Mouse (Mus musculus): ENCODE measurements around the gene Pmpca. TPM values are rescaled to one million over a fixed set of nuclear protein-coding genes. Genes with fewer than 3 reads are reported as not detected.
"Not testable (repeated sequence)": the region's sequence is repeated elsewhere in the genome, so short reads cannot be mapped to it uniquely, and the experiment has no call there.

Pmpca gene
- total RNA-seq, 1 experiment from 2014 or later, result 65.4 TPM

DNA sequence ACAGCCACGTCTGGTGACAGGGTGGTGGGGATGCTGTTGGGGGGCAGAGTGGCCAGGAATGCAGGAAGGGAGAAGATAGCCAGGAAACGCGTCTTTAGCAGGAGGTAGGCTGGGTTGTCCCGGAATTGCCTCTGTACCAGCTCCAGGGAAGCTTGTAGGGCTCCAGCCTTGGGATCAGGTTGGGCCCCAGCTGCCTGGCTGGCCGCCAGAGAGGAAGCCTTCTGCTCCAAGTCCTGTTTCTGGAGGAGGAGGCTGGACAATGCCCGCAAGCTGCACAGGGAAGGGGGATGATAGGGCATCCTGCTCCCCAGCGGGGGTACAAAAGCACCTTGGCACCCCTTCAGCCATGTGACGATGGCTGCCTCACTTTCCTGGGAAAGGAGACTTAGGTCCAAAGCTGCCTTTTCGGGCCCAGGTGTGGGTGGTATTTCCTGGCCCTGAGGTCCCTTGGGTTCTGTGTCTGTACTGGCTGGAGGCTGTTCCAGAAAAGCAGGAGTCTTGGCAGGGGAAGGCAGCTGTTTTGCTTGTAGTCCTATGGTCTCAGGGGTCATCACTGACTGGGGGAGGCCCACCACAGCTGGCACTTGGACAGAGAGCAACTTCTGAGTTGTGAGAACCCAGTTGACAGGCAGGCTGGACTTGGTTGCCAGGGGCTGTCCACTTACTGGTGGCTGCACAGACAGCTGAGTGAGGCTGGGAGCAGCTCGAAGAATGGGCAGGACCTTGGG, 24.2 kb upstream of the Pmpca start:
- no peak for ATAC-seq (ENCODE audit: extremely low read depth, insufficient number of reproducible peaks, low FRiP score, poor library complexity, severe bottlenecking)

GRCm38 (mm10) chr2:26367911-26368310, 21.2 kb upstream of the Pmpca start:
- no peak for ATAC-seq (ENCODE audit: extremely low read depth, insufficient number of reproducible peaks, low FRiP score, poor library complexity, severe bottlenecking)

DNA sequence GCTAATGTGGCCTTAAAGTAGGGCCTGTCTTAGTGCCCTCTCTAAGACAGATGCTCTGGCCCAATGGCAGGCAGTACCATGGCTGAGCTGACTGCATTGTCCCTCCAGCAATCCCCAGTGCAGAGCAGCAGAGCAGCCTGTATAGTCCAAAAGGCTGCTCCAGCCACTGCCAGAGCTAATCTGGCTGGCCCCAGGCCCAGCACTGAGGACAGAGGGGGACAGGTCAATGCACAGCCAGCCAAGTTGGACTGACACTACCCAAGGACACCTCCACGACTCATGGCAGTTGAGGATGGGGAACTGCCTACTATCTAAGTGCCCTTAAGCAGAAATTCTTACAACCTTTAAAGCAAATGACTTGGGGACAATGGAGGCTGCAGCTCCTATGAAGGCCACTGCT, 20.6 kb upstream of the Pmpca start:
- no peak for ATAC-seq (ENCODE audit: extremely low read depth, insufficient number of reproducible peaks, low FRiP score, poor library complexity, severe bottlenecking)

GRCm38 (mm10) chr2:26372396-26372795, 16.7 kb upstream of the Pmpca start:
- no peak for ATAC-seq (ENCODE audit: extremely low read depth, insufficient number of reproducible peaks, low FRiP score, poor library complexity, severe bottlenecking)

DNA sequence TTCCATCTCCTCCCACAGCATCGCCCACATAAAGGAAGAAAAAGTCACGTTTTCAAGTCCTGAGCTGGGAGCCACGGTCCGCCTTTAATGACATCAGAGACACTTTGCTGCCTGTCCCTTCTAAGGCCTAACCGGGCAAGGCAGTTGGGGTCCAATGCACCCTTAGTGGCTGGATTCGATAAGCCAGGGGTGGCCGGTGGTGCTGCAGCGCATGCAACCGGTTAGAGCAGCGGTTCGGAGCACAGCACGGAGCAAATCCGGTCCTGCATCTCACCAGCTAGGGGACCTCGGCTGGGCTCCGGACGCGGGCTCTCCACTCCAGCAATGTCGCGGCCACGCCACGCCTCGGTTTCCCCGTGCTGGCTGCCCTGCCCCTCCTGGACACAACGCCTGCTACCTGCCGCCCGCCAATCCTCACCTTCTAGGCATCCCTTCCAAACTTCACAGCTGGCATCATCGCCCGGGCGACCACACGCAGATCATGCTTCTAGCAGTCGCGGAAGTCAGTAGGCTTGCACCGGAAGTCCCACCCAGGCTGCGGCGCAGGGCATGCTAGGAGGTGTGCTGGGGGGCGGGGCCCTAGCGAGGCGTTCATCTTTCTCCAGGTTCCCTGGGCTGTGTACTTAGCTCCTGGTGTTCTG, 8.9 kb upstream of the Pmpca start, which contains the start of gene Snapc4:
Snapc4 (minus strand) TSS at position 523 of the 641 bp plus-strand sequence.
- ATAC-seq (ENCODE audit: extremely low read depth, insufficient number of reproducible peaks, low FRiP score, poor library complexity, severe bottlenecking), result peak; percentile 83

GRCm38 (mm10) chr2:26380871-26381270, 8.3 kb upstream of the Pmpca start:
- not testable (repeated sequence) for ATAC-seq (ENCODE audit: extremely low read depth, insufficient number of reproducible peaks, low FRiP score, poor library complexity, severe bottlenecking)

- no peak for ATAC-seq (ENCODE audit: extremely low read depth, insufficient number of reproducible peaks, low FRiP score, poor library complexity, severe bottlenecking)
These were observed 1.4 kb upstream of the Pmpca start for GRCm38 (mm10) chr2:26387713-26388112.

GRCm38 (mm10) chr2:26388682-26389153, 421 bp upstream of the Pmpca start:
- ATAC-seq (ENCODE audit: extremely low read depth, insufficient number of reproducible peaks, low FRiP score, poor library complexity, severe bottlenecking), result no peak

DNA sequence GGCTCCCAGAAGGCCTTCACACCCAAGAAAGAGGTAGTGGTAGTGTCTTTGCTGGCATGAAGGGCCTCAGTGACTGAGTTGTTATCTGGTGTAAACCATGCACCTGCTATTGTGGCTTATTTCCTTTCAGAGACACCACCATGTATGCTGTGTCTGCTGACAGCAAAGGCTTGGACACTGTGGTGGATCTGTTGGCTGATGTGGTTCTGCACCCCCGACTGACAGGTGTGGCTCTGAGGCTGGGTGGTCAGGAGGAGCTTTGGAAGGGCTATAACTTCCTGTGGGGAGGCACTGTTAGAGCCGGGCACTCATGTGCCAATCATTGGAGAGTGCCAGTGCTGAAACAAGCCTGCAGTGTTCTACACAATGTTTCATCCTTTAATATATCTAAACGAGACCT, 1.8 kb downstream of the Pmpca start:
- ATAC-seq (ENCODE audit: extremely low read depth, insufficient number of reproducible peaks, low FRiP score, poor library complexity, severe bottlenecking), result no peak

DNA sequence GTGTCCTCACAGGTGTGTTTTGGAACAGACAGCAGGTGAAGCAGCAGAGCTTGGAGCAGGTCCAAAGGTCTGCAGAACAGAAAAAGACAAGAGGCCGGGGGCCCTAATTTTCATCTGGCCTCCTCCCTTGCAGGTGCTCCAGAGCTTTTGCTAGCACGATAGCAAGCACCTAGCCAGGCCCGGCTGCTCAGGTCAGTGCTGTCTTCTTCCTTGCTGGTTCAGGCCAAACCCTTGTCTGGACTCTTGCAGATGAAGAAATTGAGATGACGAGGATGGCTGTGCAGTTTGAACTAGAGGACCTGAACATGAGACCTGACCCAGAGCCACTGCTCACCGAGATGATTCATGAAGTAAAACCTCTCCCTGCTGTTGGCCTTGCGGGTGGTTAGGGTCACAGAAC, 2.5 kb downstream of the Pmpca start:
- no peak for ATAC-seq (ENCODE audit: extremely low read depth, insufficient number of reproducible peaks, low FRiP score, poor library complexity, severe bottlenecking)

DNA sequence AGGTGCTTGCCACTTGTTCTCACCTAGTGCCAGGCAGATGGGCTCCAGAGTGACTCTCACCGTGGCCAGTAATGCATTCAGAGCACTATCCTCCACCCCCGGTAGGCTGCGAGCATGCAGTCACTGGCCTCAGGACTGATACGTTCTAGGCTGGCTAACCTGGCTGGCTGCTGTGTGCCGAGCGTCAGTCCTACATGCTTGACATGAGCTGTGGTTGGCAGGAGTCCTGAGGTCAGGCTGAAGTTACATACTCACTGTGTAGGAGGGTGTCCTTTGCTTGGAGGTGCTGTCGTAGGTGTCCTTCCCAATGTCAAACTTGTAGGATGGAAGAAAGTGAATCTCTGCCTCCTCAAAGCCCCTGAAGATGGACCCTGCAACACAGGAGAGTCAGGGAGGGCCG, 9.8 kb downstream of the Pmpca start:
- no peak for ATAC-seq (ENCODE audit: extremely low read depth, insufficient number of reproducible peaks, low FRiP score, poor library complexity, severe bottlenecking)

DNA sequence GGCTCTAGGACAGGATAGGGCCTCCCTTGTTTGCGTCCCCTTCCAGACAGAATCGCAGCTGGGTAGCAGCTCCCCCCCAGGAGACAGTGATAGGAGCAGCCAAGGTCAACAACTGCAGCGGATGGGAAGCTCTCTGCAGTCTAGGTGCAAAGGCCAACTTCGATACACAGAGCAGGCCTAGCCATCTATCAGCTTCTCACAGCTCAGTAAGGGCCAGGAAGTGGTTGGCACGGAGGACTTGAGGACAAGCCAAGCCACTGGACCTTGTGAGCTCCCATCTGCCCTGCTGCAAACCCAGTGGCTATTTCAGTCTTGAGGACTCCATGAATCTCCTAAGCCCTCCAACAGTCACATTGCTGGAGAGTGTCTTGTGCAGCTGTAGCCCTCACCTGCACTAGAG, 10.5 kb downstream of the Pmpca start:
- no peak for ATAC-seq (ENCODE audit: extremely low read depth, insufficient number of reproducible peaks, low FRiP score, poor library complexity, severe bottlenecking)

DNA sequence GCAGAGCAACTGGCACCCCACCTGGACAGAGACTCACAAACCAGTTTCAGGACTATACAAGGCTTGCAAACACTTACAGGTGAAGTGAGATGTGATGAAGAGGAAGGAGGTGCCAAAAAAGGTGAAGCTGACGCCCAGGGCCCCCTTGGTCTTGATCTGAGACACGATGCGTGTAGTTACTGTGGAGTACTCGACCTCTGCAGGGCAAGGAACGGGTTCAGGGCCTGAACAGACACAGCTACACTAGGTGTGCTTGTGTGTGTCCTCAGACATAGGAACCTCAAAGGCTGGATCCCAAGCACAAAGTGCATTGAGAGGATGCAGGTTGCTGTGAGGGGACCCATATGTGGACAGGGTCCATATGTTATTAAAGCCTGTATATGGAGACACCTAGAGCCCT, 11.2 kb downstream of the Pmpca start:
- no peak for ATAC-seq (ENCODE audit: extremely low read depth, insufficient number of reproducible peaks, low FRiP score, poor library complexity, severe bottlenecking)

DNA sequence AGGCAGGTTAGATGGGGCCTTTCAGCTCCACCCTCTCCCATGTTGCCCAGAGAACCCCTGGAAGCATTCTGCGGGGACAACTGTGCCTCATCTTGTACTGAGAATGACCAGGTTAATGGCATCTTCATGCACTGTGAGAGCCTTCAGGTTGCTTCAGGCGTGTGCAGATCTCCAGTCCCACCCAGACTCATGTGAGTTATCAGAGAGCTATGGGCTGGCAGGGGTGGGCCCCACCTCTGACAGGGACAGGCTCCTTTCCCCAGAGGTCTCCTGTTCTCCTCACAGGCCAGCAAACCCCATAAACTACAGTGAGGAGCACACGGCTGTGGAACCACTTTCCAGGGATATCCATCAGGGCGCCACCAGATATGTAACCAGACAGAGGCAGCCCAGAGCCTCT, 11.9 kb downstream of the Pmpca start:
- ATAC-seq (ENCODE audit: extremely low read depth, insufficient number of reproducible peaks, low FRiP score, poor library complexity, severe bottlenecking), result no peak

DNA sequence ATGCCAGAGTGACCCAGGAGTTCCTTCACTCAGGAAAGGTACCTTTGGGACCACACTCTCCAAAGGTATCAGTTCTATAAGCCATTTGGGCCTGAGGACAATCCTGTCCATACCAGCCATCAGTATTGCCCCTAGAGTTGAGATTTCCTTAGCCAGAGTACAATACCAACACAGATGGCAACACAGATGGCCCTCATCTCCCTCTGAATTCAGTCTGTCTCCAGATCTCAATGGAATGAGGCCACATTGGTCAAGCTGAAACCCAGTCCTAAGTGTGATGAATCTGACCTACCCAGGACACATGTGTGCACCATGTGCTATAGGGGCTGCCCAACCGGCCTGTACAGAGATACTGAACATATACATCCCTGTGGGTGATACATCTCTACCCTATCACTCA, 13.1 kb downstream of the Pmpca start:
- no peak for ATAC-seq (ENCODE audit: extremely low read depth, insufficient number of reproducible peaks, low FRiP score, poor library complexity, severe bottlenecking)

DNA sequence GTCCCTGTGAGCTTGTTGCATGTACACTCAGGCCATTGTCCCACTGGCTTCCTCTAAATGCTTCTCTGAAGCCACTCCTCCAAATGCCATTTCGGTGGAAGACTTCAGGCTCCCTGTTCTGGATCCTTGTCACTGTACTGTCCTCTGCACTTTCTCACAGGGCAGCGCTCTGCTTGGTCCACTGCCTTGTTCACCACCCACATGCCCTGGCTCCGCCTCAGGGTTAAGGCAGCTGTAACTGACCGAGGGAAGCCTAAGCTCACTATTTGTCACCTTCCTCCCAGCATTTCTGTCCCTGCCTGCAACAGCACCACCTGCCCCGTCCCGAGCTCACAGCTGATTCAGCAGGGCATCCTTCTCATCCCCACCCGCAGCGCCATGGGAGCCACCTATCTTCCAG, 14.2 kb downstream of the Pmpca start:
- no peak for ATAC-seq (ENCODE audit: extremely low read depth, insufficient number of reproducible peaks, low FRiP score, poor library complexity, severe bottlenecking)

GRCm38 (mm10) chr2:26408515-26409356, 19.6 kb downstream of the Pmpca start, which contains the start of gene Inpp5e:
Inpp5e (minus strand) TSS chr2:26409203.
- ATAC-seq (ENCODE audit: extremely low read depth, insufficient number of reproducible peaks, low FRiP score, poor library complexity, severe bottlenecking), result peak; percentile 89

DNA sequence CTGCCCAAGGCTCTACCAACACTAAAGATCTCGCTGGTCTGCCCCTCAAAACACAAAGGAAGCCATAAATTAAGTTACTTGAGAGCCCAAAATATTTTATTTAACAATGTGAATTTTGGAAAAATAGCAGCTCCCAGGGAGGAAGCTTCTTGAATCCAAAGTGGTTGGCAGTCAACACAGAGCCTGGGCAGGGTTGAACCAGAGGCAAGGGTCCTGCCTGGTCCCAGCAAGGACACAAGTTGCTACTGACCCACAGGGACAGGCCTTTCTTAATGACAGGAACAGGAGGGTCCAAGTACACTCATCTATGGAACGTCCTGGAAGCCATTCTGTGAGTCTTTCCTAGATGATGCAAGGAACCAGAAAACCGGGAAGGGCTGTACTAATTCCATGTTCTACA, 20.2 kb downstream of the Pmpca start:
- no peak for ATAC-seq (ENCODE audit: extremely low read depth, insufficient number of reproducible peaks, low FRiP score, poor library complexity, severe bottlenecking)

DNA sequence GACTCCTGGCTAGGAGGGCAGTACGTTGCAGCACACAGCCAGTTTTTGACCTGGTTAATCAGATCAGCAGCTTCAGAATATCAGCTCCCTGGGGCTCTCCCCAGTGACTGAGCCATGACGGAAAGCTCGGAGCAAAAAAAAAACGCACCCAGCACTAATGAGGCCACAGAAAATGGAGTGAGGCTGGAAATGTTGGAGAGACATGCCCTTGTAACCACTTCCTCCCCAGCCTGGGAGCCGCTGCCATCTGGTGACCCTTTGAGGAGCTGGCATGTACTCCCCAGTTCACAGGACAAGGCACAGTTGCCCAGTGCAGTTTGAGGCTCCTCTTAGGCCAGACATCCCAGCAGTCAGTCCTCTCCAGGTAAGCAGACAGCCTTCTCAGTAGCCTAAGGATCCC, 21.0 kb downstream of the Pmpca start:
- ATAC-seq (ENCODE audit: extremely low read depth, insufficient number of reproducible peaks, low FRiP score, poor library complexity, severe bottlenecking), result no peak

Data from neutrophil, adult 5-6 weeks (primary cell).